Mouse (Mus musculus) olfactory bulb, adult 2 months (tissue): ENCODE measurements around the gene Rpusd1. TPM values are rescaled to one million over a fixed set of nuclear protein-coding genes. Genes with fewer than 3 reads are reported as not detected.

Experiments used
- H3K27ac ChIP-seq: fragments of 200-500 bp; 2 replicates; pipeline ENCODE4 v1.5.1; 2012; ENCODE audit warnings: low read depth, low read length; ENCODE audit not compliant: insufficient read depth
- H3K4me1 ChIP-seq: fragments of 200-500 bp; 2 replicates; pipeline ENCODE4 v1.6.1; 2012; ENCODE audit warnings: low read length; ENCODE audit not compliant: control insufficient read depth, insufficient read depth
- H3K4me3 ChIP-seq: fragments of 200-500 bp; 2 replicates; pipeline ENCODE4 v1.5.1; 2012; ENCODE audit warnings: mild to moderate bottlenecking, low read depth, low read length, moderate library complexity; ENCODE audit not compliant: insufficient read depth
- CTCF ChIP-seq: fragments of 200-500 bp; IDR thresholded peaks from 2 replicates; pipeline ENCODE4 v1.5.1; 2012; ENCODE audit warnings: low read depth, mild to moderate bottlenecking, low read length, moderate library complexity; ENCODE audit not compliant: insufficient read depth
- POLR2A ChIP-seq: fragments of 200-500 bp; IDR thresholded peaks from 2 replicates; pipeline ENCODE4 v1.6.1; 2012; ENCODE audit warnings: mild to moderate bottlenecking, low read depth, low read length, moderate library complexity; ENCODE audit not compliant: insufficient read depth
- WGBS: fragments of 180-500 bp; shearing (Covaris S2); methylation state at CpG from one replicate; pipeline ENCODE4 v1.1.7; 2018; 5-methylcytosine and 5-hydroxymethylcytosine counted together
- polyA plus RNA-seq: library from polyadenylated mRNA; stranded (reverse); fragments of >200 nt; gene quantifications from 2 replicates; pipeline ENCODE4 v1.2.4, GENCODE M21; 2012; ENCODE audit warnings: low replicate concordance; ENCODE audit not compliant: missing spikeins, insufficient read depth, insufficient read length

Gene Rpusd1
- polyA plus RNA-seq, 1 experiment: not detected

DNA sequence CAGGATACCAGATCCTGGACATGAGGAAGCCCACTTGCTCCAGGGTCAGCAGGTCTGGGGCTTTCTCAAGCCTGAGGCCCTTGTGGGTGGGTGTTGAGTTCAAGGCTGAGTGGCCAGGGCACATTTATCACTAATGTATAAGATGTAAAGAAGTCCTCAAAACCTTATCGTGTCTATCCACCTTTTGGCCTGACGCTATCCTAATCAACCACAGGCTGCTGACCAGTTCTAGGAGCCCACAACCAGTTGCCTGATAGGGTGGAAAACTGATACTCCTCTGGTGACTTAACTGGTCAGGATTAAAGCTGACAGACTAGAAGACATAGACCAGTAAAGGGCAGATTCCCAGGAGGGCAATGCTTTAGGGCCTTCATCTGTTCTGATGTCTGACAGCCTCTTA is 17.5 kb upstream of the Rpusd1 start:
- Histone ChIP-seq H3K4me1 (no peaks in the 10 kb centered on the region), H3K4me3 (no peak overlapping the region), H3K27ac (no peak overlapping the region)
- no peak for TF ChIP-seq POLR2A
- WGBS: 96% methylated on average over 2 of the region's 2 CpGs

DNA sequence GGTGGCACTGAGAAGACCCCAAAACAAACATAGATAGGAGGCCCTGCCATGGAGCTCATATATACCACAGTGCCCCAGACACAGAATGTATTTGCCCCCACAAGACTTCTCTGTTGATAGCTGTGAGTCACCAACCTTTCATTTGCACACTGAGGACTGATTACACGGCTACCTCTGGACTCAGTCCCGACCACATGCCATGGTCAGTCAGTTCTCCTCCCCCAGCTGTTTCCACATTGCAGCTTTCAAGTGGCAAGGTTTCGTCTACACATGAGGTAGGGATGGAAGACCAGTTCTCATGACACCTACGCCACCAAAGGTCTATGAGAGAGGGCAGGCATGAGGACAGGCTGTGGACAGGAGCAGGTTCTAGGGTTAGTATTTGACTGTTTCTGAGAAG is 16.3 kb upstream of the Rpusd1 start:
- 81% methylated on average over 4 of the region's 4 CpGs for WGBS
- no peak overlapping the region for H3K27ac ChIP-seq
- TF ChIP-seq CTCF: no peak
- TF ChIP-seq POLR2A: no peak
- no peak overlapping the region for H3K4me3 ChIP-seq
- H3K4me1 ChIP-seq: no peaks in the 10 kb centered on the region

DNA sequence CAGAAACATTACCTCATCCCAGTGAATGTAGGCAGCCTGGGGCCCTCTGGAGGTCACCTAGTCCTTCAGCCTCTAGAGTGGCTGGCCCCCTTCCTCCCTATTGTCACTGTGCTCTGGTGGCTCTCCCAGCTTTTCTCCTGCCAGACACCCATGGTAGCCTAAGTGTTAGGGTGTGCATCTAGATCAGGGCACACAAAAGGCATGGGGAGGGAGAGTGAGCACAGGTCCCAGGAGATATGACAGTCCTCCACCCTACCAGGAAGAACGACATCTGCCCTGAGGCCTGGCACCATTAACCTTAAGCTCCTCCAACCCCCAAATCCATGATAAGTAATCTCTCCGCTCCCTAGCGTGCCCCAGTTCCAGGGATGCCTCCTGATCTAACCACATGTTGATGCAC is 11.8 kb upstream of the Rpusd1 start:
- H3K4me1 ChIP-seq: peaks cover 10% of the 10 kb centered on the region
- 74% methylated on average over 3 of the region's 3 CpGs for WGBS
- H3K27ac ChIP-seq: no peak overlapping the region
- no peak overlapping the region for H3K4me3 ChIP-seq
- TF ChIP-seq POLR2A (no peak), CTCF (no peak)

DNA sequence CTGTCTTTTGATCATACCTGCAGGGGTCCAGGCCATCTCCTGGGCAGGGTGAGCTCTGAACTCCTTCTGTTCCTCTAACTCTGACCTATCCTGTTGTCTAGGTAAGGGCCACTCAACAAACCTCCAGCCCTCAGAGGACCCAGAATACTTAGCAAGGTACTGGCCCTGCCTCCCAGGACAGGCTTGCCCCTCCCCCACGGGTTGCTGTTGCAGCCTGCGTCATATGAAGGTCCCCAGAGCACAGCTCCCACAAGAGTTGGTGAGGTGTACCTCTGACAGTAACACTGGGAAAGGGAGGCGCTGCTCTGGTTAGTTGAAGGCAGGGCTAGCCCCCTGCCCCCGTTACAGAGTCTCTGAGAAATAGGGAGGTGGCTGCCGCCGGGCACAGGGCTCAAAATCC is 11.3 kb upstream of the Rpusd1 start:
- no peak for TF ChIP-seq CTCF
- no peak for TF ChIP-seq POLR2A
- no peak overlapping the region for H3K27ac ChIP-seq
- 10% methylated on average over 6 of the region's 6 CpGs for WGBS
- H3K4me3 ChIP-seq: no peak overlapping the region
- H3K4me1 ChIP-seq: peaks cover 10% of the 10 kb centered on the region

DNA sequence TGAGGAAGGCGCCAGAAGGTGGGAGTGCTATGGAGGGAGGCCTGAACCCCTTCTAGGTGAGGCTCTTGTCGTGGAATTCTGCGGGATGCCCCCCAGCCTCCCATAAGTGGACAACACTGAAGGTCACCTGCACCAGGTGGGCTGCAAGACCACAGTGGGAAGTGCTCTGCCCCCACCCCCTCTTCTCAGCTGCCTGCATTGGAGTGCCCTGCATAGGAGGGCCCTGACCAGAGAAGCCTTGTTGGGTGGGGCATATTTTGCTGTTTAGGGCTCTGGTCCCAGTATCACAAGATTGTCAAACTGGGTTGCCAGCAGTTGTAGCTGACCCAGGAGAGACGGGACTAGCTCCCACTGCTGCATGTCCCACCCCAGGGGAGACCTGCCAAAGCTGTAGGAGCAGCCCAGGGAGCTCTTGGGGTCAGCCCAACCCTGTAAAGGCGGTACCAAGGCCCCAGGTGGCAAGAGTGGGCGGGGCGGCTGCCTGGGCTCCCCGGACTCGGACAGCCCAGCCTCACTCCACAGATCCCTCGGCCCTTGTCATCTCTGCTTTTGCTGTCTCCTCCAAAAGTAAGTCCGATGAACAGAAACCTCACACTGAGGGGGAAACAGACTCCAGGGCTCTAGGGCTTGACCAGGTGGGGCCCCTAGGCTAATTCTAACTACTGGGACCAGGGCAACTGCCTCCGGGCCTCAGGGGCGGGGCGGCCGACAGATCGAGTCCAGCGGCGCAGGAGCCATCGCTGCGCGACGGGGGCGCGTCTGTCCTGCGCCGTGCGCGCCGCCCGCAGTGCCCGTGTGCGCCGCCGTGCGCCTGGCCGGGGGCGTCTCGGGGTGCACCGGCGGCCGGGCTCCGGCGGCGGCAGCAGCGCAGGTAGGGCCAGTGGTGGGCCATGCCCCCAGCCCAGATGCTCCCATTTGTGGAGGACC is 10.5 kb upstream of the Rpusd1 start, which contains the start of gene Gng13:
Gene Gng13 (plus strand): TSS at position 461 of the 927 bp plus-strand sequence.
- TF ChIP-seq CTCF (no peak), POLR2A (no peak)
- WGBS: 3% methylated on average over 45 of the region's 45 CpGs
- H3K4me3 ChIP-seq: peak within 1 kb of the TSS; percentile 49
- H3K27ac ChIP-seq: no peak within 1 kb of the TSS
- peaks cover 10% of the 10 kb centered on the region for H3K4me1 ChIP-seq

DNA sequence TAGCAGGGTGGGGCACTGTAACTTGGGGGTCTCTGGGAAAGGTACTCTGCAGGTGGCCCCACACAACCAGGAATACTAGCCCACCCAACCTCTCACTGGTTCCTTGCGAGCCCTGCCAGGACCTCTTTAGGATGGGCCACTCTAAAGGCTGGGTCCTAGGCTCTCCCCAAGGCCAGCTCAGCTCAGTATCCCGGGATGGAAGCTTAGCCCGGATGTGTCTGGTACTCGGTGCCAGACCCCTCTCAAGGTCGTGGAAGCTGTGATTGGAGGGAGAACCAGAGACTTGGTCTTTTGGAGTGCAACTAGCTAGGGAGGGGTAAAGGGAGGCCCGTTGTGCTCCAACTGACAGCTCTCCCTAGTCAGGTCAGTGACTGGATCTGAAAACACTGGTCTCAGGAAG is 9.8 kb upstream of the Rpusd1 start:
- peaks cover 10% of the 10 kb centered on the region for H3K4me1 ChIP-seq
- WGBS: 16% methylated on average over 6 of the region's 6 CpGs
- H3K4me3 ChIP-seq: peak overlapping the region; percentile 49
- TF ChIP-seq POLR2A (no peak), CTCF (no peak)
- no peak overlapping the region for H3K27ac ChIP-seq

DNA sequence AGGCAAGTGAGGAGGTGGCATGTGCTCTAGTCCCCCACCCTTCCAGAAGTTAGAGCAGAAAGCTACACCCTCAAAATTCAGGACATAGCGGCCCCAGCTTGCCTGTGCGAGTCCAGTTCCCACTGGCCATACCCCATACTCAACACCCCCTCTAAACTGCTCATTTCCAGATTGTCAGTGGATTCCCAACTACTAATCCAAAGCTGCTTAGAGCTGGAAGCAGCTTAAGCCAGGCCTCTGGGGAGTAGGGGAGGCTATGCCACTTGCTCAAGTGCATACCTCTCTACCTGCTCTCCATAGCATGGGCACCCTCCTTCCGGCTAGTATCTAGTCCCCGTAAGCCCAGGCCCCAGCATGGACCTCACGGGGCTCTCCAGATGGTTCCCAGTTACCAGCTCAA is 6.0 kb upstream of the Rpusd1 start:
- WGBS: 97% methylated on average over 5 of the region's 5 CpGs
- no peak overlapping the region for H3K27ac ChIP-seq
- TF ChIP-seq POLR2A: no peak
- no peak for TF ChIP-seq CTCF
- peaks cover 10% of the 10 kb centered on the region for H3K4me1 ChIP-seq
- no peak overlapping the region for H3K4me3 ChIP-seq

DNA sequence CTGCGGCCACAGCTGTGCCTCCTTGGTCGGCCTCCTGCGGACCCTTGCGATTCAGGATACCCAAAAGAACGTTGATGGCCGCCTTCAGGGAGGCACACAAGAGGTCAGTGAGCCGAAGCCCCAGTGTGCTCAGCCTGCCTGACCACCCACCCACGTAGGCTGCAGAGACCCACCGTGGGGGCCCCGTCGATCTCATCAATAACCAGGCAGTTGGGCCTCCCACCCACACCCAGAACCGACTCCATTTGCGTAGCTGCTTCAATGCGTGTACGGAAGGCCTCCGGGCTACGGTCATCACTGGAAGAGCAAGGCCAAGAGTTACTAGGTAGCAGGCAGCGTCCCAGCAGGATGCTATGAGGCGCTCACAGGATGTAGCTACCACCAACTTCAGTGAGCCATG is 4.0 kb upstream of the Rpusd1 start:
- H3K4me3 ChIP-seq: no peak overlapping the region
- peaks cover 14% of the 10 kb centered on the region for H3K4me1 ChIP-seq
- H3K27ac ChIP-seq: no peak overlapping the region
- TF ChIP-seq POLR2A (no peak), CTCF (no peak)
- WGBS: 98% methylated on average over 19 of the region's 19 CpGs

DNA sequence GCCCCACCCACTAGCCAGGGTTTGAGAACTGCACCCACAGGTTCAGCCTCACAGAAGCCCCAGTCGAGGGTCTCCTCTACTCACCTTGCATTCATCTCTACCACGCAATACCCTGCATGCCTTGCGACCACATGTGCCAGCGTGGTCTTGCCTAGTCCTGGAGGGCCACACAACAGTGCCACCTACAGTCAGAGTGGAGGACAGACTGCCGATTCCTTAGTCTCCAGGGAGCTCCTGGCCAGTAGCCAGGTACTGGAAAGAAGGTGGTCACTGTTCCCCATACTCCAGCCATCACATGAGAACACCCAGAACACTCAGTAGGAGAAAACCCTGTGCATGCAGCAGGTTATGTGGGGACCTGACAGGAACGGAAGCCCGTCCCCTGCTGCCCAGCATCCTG is 3.6 kb upstream of the Rpusd1 start:
- no peak overlapping the region for H3K27ac ChIP-seq
- TF ChIP-seq CTCF: no peak
- TF ChIP-seq POLR2A: no peak
- H3K4me3 ChIP-seq: no peak overlapping the region
- 74% methylated on average over 7 of the region's 7 CpGs for whole genome bisulfite sequencing
- peaks cover 18% of the 10 kb centered on the region for H3K4me1 ChIP-seq

DNA sequence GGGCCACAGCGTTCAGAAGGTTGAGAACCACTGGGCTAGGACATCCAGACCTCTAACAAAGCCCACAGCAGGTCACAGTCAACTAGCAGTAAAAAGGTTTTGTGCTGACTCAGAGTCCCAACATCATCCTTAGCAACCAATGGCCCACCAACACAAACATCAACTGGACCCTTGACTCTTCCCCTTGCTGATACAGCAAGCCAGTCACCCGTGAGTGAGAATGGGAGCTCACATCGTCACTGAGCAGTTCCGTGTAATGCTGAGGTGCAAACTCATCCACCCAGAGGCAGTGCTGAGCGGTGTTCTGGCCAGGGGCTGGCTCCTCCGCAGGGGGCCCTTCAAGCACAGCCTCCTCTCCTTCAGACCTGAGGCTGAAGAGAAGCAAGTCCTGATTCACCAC is 2.2 kb upstream of the Rpusd1 start:
- WGBS: 86% methylated on average over 6 of the region's 6 CpGs
- TF ChIP-seq CTCF: no peak
- TF ChIP-seq POLR2A: no peak
- H3K27ac ChIP-seq: no peak overlapping the region

More for the DNA sequence above, 2.2 kb upstream of the Rpusd1 start:
- Histone ChIP-seq H3K4me1 (peaks cover 19% of the 10 kb centered on the region), H3K4me3 (no peak overlapping the region)
